Mouse (Mus musculus) thymus, adult 2 months (tissue): Measurements from ENCODE around the gene Isg20l2. TPM values are rescaled to one million over a fixed set of nuclear protein-coding genes. Genes with fewer than 3 reads are reported as not detected.

Experiments
- DNase-seq: peaks from one replicate; pipeline ENCODE4 v3.0.0; 2021
- H3K27ac ChIP-seq: fragments of 200-500 bp; 2 replicates; pipeline ENCODE4 v1.5.1; 2012; ENCODE audit warnings: low read length, control low read depth; ENCODE audit not compliant: control insufficient read depth, insufficient read depth
- H3K27me3 ChIP-seq: fragments of 200-500 bp; 2 replicates; pipeline ENCODE4 v1.6.1; 2012; ENCODE audit warnings: mild to moderate bottlenecking, low read length, moderate library complexity, mixed read lengths; ENCODE audit not compliant: control insufficient read depth, insufficient read depth
- H3K36me3 ChIP-seq: fragments of 200-500 bp; 2 replicates; pipeline ENCODE4 v1.6.1; 2012; ENCODE audit warnings: mild to moderate bottlenecking, low read length, moderate library complexity; ENCODE audit not compliant: control insufficient read depth, insufficient read depth
- H3K4me1 ChIP-seq: fragments of 200-500 bp; replicated peaks from 2 replicates; pipeline ENCODE4 v1.6.1; 2012; ENCODE audit warnings: low read length; ENCODE audit not compliant: control insufficient read depth, insufficient read depth
- H3K4me3 ChIP-seq: fragments of 200-500 bp; 2 replicates; pipeline ENCODE4 v1.5.1; 2012; ENCODE audit warnings: mild to moderate bottlenecking, low read length, control low read depth, moderate library complexity; ENCODE audit not compliant: control insufficient read depth, insufficient read depth
- CTCF ChIP-seq: fragments of 200-500 bp; IDR thresholded peaks from 2 replicates; pipeline ENCODE4 v1.5.1; 2012; ENCODE audit warnings: mild to moderate bottlenecking, control low read depth, low read length, moderate library complexity, borderline replicate concordance; ENCODE audit not compliant: control insufficient read depth, poor library complexity, insufficient read depth; ENCODE audit errors: extremely low read depth
- POLR2A ChIP-seq: fragments of 200-500 bp; IDR thresholded peaks from 2 replicates; pipeline ENCODE4 v1.6.1; 2012; ENCODE audit warnings: mild to moderate bottlenecking, low read length, control low read depth, moderate library complexity; ENCODE audit not compliant: control insufficient read depth, poor library complexity, insufficient read depth; ENCODE audit errors: extremely low read depth
- WGBS: fragments of 180-500 bp; shearing (Covaris S2); methylation state at CpG from one replicate; pipeline ENCODE4 v1.1.7; 2018; 5-methylcytosine and 5-hydroxymethylcytosine counted together
- polyA plus RNA-seq: library from polyadenylated mRNA; depleted of rRNA; stranded (reverse); fragments of >200 nt; gene quantifications from 2 replicates; pipeline ENCODE4 v1.2.3, GENCODE M21; 2012

The Isg20l2 gene
- polyA plus RNA-seq, 1 experiment = 31.6 TPM

DNA sequence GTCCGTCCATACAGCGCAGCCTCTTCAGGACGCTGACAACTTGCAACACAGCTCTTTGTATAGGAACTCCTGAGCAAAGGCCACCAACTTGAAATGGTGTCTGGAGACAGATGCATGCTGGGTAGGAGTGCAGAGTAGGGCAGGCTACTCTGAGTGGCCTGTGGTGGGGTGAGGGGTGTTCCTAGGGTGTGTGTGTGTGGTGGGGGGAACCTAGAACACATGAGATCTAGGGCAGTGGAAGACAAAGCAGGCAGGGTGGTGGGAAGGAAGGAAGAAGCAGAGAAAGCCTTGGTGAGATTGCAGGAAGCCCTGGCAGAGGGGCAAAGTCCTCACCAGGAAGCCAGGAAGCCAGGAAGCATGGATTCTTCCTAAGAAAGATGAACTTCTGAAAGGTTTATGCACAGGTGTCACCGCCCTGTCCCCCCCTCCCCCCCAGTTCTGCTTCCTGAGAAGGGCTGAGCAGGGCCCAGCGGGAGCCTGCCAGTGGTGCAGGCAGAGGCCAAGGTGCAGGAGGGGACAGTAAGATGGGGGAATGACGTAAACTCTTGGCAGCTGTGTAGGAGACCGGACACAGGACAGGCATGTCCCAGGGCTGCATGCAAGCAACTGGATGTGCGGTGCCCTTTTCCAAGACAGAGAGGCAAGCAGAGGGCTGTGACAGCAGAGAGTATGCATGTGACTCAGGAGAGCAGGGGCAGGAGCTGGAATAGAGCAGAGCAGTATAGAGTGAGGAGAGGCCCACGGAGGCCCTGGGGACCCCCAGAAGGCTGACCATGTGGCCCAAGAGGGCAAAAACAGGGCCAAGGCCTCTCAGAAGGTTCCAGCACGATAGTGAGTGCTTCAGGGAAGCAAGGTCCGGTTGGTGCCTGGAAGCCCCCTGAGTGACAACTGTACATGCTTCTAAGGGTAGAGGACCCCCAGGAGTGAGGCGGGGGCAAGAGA lies 52.1 kb downstream of the Isg20l2 start:
- Histone ChIP-seq H3K36me3 (no peaks in the 10 kb centered on the region), H3K4me3 (no peak overlapping the region), H3K4me1 (peaks cover 16% of the 10 kb centered on the region), H3K27me3 (no peaks in the 10 kb centered on the region), H3K27ac (no peak overlapping the region)
- WGBS = 50% methylated on average over 12 of the region's 12 CpGs
- TF ChIP-seq CTCF (no peak), POLR2A (no peak)
- no peak for DNase-seq

DNA sequence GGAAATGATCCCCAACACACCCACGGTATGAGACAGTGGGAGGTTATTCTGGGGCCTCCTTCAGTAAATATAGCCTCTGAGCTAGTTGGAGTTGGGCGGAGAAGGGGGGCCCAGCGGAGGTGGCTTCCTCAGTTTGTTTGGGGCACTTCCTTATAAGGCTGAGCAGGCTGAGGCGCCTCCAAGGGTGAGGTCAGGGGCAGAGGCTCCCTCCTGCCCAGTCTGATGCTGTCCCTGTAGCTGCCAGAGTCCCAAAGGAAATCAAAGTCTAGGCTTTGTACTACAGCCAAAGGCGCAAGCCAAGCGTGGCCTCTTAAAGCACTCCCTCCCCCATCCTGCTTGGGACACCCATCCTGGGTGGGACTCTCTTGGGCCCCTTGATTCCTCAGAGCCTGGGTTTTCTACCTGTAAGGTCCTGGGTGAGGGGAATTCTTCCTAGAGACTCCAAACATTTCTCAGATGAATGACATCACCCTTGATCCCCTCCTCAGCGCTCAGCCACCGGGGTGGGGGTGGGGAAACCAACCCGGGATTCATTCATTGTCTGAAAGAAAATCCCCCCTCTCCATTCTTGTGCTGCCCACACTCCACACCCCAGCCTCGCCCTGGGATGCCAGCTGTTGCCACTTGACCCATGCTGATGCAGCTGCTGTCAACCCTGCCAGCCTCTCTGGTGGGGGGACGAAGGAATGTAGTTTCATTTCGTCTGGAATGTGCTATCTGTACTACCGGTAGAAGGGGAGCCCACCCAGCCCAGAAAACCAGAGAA lies 52.9 kb downstream of the Isg20l2 start:
- DNase-seq = no peak
- TF ChIP-seq POLR2A = no peak
- no peak for TF ChIP-seq CTCF

DNA sequence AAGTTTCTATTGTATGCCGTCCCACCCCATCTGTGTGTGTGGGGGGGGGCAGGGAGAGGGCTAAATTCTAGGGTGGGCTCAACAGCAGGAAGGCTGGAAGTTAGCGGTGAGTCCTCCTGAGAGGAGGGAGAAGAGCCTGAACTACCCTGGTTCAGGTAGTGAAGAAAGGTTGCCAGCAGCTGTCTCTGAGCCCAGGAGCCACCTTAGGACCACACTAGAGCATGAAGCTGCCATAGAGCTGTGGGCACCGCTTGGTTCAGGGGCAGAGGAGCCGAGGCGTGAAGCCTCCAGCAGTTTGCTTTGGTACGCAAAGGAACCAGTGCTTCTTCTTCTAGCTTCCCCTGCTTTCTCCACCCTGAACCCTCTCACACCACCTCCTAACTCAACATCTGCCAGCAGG lies 53.5 kb downstream of the Isg20l2 start:
- 89% methylated on average over 6 of the region's 6 CpGs for WGBS
- H3K4me1 ChIP-seq = peaks cover 28% of the 10 kb centered on the region
- H3K27ac ChIP-seq = no peak overlapping the region
- H3K36me3 ChIP-seq = no peaks in the 10 kb centered on the region
- TF ChIP-seq POLR2A (no peak), CTCF (no peak)
- no peaks in the 10 kb centered on the region for H3K27me3 ChIP-seq
- DNase-seq = no peak
- H3K4me3 ChIP-seq = no peak overlapping the region

More for the DNA sequence above, 52.9 kb downstream of the Isg20l2 start:
- Histone ChIP-seq H3K4me1 (peaks cover 23% of the 10 kb centered on the region), H3K27me3 (no peaks in the 10 kb centered on the region), H3K27ac (no peak overlapping the region), H3K36me3 (no peaks in the 10 kb centered on the region), H3K4me3 (no peak overlapping the region)
- 37% methylated on average over 13 of the region's 13 CpGs for WGBS

DNA sequence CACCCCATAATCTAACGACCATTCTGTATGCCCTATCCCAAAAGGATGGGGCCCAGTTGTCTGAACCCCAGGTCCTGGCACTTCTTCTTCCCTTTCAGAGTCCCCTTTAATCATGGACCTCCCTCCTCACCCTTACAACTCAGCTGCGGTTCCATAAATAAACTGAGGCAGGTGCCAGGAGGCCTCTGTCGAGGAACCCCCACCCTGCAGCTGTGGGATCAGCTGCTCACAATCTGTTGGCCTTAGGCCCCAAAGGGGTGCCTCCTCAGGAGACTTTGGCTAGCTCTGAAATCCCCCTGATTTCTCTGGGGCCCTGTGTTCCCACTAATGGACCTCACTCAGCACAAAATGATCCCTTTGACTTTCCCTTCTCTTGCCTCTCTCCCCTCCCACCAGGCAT lies 54.0 kb downstream of the Isg20l2 start:
- TF ChIP-seq CTCF (no peak), POLR2A (no peak)
- Histone ChIP-seq H3K4me1 (peaks cover 28% of the 10 kb centered on the region), H3K27ac (no peak overlapping the region), H3K4me3 (no peak overlapping the region), H3K36me3 (no peaks in the 10 kb centered on the region), H3K27me3 (no peaks in the 10 kb centered on the region)
- 64% methylated on average over 3 of the region's 3 CpGs for WGBS
- no peak for DNase-seq

DNA sequence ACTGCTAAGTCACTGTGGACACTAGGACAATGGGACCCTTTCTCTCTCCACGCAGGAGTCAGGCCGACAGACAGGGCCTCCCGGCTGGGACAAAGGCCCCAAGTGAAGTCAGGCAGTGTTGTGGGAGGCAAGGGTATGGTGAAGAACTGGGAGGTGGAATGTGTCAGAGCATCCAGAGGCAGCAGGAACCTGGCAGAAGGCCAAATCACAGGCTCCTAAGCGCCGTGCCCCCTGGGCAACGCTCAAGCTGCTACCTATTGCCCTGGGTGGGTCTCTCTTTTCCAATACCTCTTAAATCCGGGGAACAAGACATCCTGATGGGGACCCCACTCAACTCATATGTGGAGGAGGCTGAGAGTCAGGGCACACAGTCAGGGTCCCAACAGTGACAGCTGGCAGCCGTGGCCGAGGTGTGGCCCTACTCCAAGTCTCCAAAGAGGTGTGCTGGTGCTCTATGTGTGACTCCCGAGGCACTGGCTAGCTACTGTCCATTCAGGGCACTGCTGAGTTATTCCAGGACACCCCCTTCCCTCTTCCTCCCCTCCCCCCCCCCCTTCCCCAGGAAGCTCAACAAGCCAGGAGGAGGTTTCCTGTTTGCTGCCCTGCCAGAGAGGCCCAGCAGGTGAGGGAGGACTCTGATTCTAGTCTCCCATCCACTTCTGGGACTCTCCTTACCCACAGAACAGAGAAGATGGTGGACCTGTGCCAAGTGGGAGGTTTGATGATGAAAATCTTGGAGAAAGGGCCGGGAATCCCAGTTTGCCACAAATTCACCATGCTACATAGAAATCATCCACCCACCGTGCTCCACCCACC lies 55.6 kb downstream of the Isg20l2 start:
- no peak for DNase-seq
- WGBS = 81% methylated on average over 12 of the region's 12 CpGs
- Histone ChIP-seq H3K27me3 (no peaks in the 10 kb centered on the region), H3K4me1 (peaks cover 28% of the 10 kb centered on the region), H3K27ac (no peak overlapping the region), H3K36me3 (no peaks in the 10 kb centered on the region), H3K4me3 (no peak overlapping the region)
- TF ChIP-seq CTCF (no peak), POLR2A (no peak)

DNA sequence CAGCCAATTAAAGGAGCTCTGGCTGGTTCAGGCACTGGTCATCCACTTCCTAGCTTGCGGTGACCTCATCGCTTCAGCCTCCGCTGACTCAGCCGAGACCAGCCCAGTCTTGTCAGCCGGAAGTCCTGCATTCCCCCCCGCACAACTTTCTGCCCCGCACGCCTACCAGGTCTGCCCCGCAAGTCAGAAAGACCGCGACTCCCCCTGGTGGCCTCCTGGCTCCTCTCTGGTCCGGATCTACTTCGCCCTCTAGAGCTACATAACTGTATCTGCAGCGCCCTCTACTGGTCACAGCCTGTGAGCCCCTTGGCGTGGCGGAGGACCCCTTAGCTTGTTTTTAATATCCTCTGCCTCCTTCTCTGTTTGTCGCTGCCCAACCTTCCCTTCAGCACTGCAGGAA lies 56.8 kb downstream of the Isg20l2 start:
- Histone ChIP-seq H3K27ac (no peak overlapping the region), H3K4me3 (no peak overlapping the region), H3K27me3 (no peaks in the 10 kb centered on the region), H3K36me3 (no peaks in the 10 kb centered on the region), H3K4me1 (peaks cover 28% of the 10 kb centered on the region)
- DNase-seq = peak; percentile 86
- WGBS = 2% methylated on average over 17 of the region's 17 CpGs
- TF ChIP-seq POLR2A (no peak), CTCF (peak; percentile 100)
